Mouse (Mus musculus): Measurements from ENCODE around the gene Kmt2d.

DNA sequence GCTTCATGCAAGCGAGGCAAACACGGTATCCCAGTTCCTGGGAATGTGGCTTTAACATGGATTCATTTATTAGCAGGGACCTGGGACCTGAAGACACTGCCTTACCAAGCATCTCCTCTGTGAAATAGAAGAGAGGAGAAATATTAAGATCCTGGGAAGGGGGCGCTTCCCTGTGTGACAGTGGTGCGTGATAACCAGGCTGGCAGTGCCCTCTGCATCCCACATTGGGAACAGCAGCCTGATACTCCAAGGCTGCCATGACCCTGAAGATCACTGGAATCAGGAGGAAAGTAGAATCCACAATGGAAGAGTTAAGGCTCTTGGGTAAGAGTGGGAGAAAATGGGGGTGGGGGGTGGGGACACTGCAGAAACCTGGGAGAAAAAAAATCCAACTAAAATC is 83.1 kb downstream of the Kmt2d start:
- TF ChIP-seq EP300 (optimal IDR thresholded peaks at IDR 0.05) (no peak), CTCF (IDR thresholded peaks at IDR 0.05; ENCODE audit: low read depth) (peak; percentile 73)
